Mouse (Mus musculus): Measurements from ENCODE around the gene Cpe. TPM values are rescaled to one million over a fixed set of nuclear protein-coding genes. Genes with fewer than 3 reads are reported as not detected.

Gene Cpe
- total and polyA plus RNA-seq, 3 experiments, result not detected

- no peak overlapping the region for H3K4me3 ChIP-seq (ENCODE audit: control insufficient read depth in 1 of 2, insufficient read depth in 1 of 2, low read depth in 2 of 2, low read length in 2 of 2)
Observed at GRCm38 (mm10) chr8:64598206-64598605, 94.6 kb downstream of the Cpe start.

DNA sequence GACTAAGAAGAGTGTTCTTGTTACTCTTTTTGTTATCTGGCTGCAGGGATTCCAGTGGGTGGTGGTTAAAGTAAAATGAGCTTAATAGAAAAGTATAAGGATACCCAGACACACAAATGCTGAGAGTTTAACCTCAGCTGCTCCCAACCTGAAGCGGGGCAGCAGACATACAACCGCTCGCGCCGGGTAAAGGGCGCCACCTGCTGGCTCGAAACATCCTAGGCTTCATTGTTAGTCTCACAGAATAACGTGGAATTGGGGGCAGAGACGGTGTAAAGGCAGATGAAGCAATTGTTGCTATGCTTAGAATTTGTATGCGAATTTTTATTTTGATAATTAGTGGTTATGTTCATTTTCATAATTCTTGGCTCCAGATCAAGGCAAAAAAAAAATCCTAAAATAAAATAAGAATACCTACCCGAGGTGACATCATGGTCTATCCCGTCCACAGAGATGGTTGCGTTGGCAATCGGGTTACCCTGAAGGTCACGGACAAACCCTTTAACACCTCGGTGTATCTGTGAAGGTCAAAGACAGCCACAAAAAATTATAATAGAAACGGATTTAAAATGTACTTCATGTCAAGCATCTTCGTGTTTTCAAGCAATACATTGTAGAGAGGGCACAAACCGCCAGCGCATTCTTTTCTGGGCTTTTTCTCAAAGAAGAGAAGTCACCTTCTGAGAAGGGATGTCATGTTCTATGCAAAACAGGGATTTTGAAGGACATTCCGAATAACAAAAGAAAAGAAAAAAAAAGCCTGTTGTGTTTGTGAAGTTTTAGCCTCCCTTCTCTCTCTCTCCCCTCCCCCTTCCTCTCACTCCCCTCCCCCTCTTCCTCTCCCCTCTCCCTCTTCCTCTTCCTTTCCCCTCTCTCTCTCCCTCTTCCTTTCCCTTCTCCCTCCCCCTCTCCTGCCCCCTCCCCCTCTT, 95.5 kb downstream of the Cpe start:
- Histone ChIP-seq H3K27ac (ENCODE audit: control insufficient read depth, low read depth, low read length) (no peak overlapping the region), H3K4me1 (ENCODE audit: control insufficient read depth in 1 of 2, insufficient read depth in 2 of 2, low read length in 2 of 2) (no peaks in the 10 kb centered on the region), H3K36me3 (ENCODE audit: control insufficient read depth in 1 of 2, insufficient read depth in 2 of 2, low read length in 2 of 2) (no peaks in the 10 kb centered on the region), H3K9me3 (replicated peaks; ENCODE audit: insufficient read depth, low read length) (no peaks in the 10 kb centered on the region), H3K27me3 (ENCODE audit: control insufficient read depth in 1 of 2, insufficient read depth in 2 of 2, low read length in 2 of 2) (no peaks in the 10 kb centered on the region), H3K9ac (ENCODE audit: control insufficient read depth, low read depth, low read length, poor library complexity, severe bottlenecking) (no peak overlapping the region), H3K4me3 (ENCODE audit: control insufficient read depth in 1 of 2, insufficient read depth in 1 of 2, low read depth in 2 of 2, low read length in 2 of 2) (no peak overlapping the region), H3K79me2 (ENCODE audit: control insufficient read depth, insufficient read depth, low read length, poor library complexity) (no peaks in the 10 kb centered on the region)
- TF ChIP-seq EP300 (IDR thresholded peaks at IDR 0.05; ENCODE audit: low read depth in 1 of 2, low read length in 2 of 2), result no peak
- peak; percentile 38 to 69 (median 39); a peak in 5 of 6 replicates for TF ChIP-seq CTCF (IDR thresholded peaks at IDR 0.05 in 2 of 3, conservative IDR thresholded peaks at IDR 0.05 in 1 of 3; ENCODE audit: control insufficient read depth in 1 of 3, insufficient read depth in 1 of 3, low read depth in 2 of 3, low read length in 3 of 3, poor library complexity in 1 of 3, severe bottlenecking in 1 of 3)
- no peak for TF ChIP-seq BHLHE40 (IDR thresholded peaks at IDR 0.05; ENCODE audit: borderline replicate concordance, low read depth, low read length)
- no peak for TF ChIP-seq USF1 (IDR thresholded peaks at IDR 0.05; ENCODE audit: low read depth, low read length)
- no peak for TF ChIP-seq ZMIZ1 (IDR thresholded peaks at IDR 0.05; ENCODE audit: low read depth, low read length)
- peak; percentile 40 for TF ChIP-seq SMC3 (IDR thresholded peaks at IDR 0.05; ENCODE audit: low read depth, low read length)
- TF ChIP-seq RAD21 (IDR thresholded peaks at IDR 0.05; ENCODE audit: low read depth, low read length), result peak; percentile 29
- peak; percentile 21 for DNase-seq (ENCODE audit: low read depth, low spot score)

More at GRCm38 (mm10) chr8:64598206-64598605, 94.6 kb downstream of the Cpe start:
- Histone ChIP-seq H3K9me3 (replicated peaks; ENCODE audit: insufficient read depth, low read length) (no peaks in the 10 kb centered on the region), H3K36me3 (ENCODE audit: control insufficient read depth in 1 of 2, insufficient read depth in 2 of 2, low read length in 2 of 2) (no peaks in the 10 kb centered on the region), H3K27me3 (ENCODE audit: control insufficient read depth in 1 of 2, insufficient read depth in 2 of 2, low read length in 2 of 2) (no peaks in the 10 kb centered on the region), H3K79me2 (ENCODE audit: control insufficient read depth, insufficient read depth, low read length, poor library complexity) (no peaks in the 10 kb centered on the region), H3K4me1 (ENCODE audit: control insufficient read depth in 1 of 2, insufficient read depth in 2 of 2, low read length in 2 of 2) (no peaks in the 10 kb centered on the region), H3K27ac (ENCODE audit: control insufficient read depth, low read depth, low read length) (no peak overlapping the region), H3K9ac (ENCODE audit: control insufficient read depth, low read depth, low read length, poor library complexity, severe bottlenecking) (no peak overlapping the region)
- DNase-seq (ENCODE audit: low read depth, low spot score), result no peak
- TF ChIP-seq CHD2 (IDR thresholded peaks at IDR 0.05; ENCODE audit: low read length), result no peak
- TF ChIP-seq MYC (IDR thresholded peaks at IDR 0.05; ENCODE audit: low read depth, low read length), result no peak
- no peak for TF ChIP-seq TBP (IDR thresholded peaks at IDR 0.05; ENCODE audit: low read depth, low read length)
- no peak for TF ChIP-seq POLR2AphosphoS2 (IDR thresholded peaks at IDR 0.05; ENCODE audit: low read length)
- TF ChIP-seq POLR2A (IDR thresholded peaks at IDR 0.05; ENCODE audit: control insufficient read depth in 1 of 2, insufficient read depth in 1 of 2, low read depth in 1 of 2, low read length in 2 of 2, poor library complexity in 1 of 2), result no peak
- TF ChIP-seq RAD21 (IDR thresholded peaks at IDR 0.05; ENCODE audit: low read depth, low read length), result no peak

DNA sequence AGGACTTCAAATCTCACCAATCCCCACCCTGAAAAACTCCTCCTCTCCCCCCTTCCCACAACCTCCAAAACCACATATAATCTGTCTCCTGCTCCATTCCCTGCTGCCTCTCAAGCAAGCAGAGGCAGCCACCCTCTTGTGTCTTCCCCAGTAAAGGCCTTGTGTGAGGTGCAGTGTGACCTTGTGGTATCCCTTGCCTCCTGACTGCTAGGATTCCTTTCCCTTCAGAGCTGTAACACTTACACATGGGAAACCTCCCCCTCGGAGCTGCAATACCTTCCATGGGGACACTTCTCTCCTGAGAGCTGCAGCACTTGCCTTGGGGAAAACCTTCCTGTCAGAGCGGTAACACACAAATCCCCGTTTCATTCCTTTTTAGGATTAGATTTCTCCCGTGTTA, 96.5 kb downstream of the Cpe start:
- DNase-seq (ENCODE audit: low read depth, low spot score), result no peak
- no peaks in the 10 kb centered on the region for H3K79me2 ChIP-seq (ENCODE audit: control insufficient read depth, insufficient read depth, low read length, poor library complexity)
- no peaks in the 10 kb centered on the region for H3K27me3 ChIP-seq (ENCODE audit: control insufficient read depth in 1 of 2, insufficient read depth in 2 of 2, low read length in 2 of 2)
- no peaks in the 10 kb centered on the region for H3K9me3 ChIP-seq (replicated peaks; ENCODE audit: insufficient read depth, low read length)
- no peaks in the 10 kb centered on the region for H3K4me1 ChIP-seq (ENCODE audit: control insufficient read depth in 1 of 2, insufficient read depth in 2 of 2, low read length in 2 of 2)
- H3K4me3 ChIP-seq (ENCODE audit: control insufficient read depth in 1 of 2, insufficient read depth in 1 of 2, low read depth in 2 of 2, low read length in 2 of 2), result no peak overlapping the region
- H3K36me3 ChIP-seq (ENCODE audit: control insufficient read depth in 1 of 2, insufficient read depth in 2 of 2, low read length in 2 of 2), result no peaks in the 10 kb centered on the region
- no peak overlapping the region for H3K9ac ChIP-seq (ENCODE audit: control insufficient read depth, low read depth, low read length, poor library complexity, severe bottlenecking)
- H3K27ac ChIP-seq (ENCODE audit: control insufficient read depth, low read depth, low read length), result no peak overlapping the region
- no peak for TF ChIP-seq TBP (IDR thresholded peaks at IDR 0.05; ENCODE audit: low read depth, low read length)
- TF ChIP-seq GATA1 (IDR thresholded peaks at IDR 0.05; ENCODE audit: low read depth, low read length), result no peak
- TF ChIP-seq ZNF384 (IDR thresholded peaks at IDR 0.05; ENCODE audit: low read depth, low read length), result no peak
- TF ChIP-seq CTCF (IDR thresholded peaks at IDR 0.05 in 2 of 3, conservative IDR thresholded peaks at IDR 0.05 in 1 of 3; ENCODE audit: control insufficient read depth in 1 of 3, insufficient read depth in 1 of 3, low read depth in 2 of 3, low read length in 3 of 3, poor library complexity in 1 of 3, severe bottlenecking in 1 of 3), result no peak
- no peak for TF ChIP-seq POLR2AphosphoS5 (IDR thresholded peaks at IDR 0.05; ENCODE audit: borderline replicate concordance, low read depth, low read length)
- no peak for TF ChIP-seq TCF12 (IDR thresholded peaks at IDR 0.05; ENCODE audit: low read depth, low read length)
- no peak for TF ChIP-seq BHLHE40 (IDR thresholded peaks at IDR 0.05; ENCODE audit: borderline replicate concordance, low read depth, low read length)
- no peak for TF ChIP-seq POLR2A (IDR thresholded peaks at IDR 0.05; ENCODE audit: control insufficient read depth in 1 of 2, insufficient read depth in 1 of 2, low read depth in 1 of 2, low read length in 2 of 2, poor library complexity in 1 of 2)
- TF ChIP-seq ZMIZ1 (IDR thresholded peaks at IDR 0.05; ENCODE audit: low read depth, low read length), result no peak
- no peak for TF ChIP-seq HCFC1 (IDR thresholded peaks at IDR 0.05; ENCODE audit: low read depth, low read length)
- TF ChIP-seq MAX (IDR thresholded peaks at IDR 0.05; ENCODE audit: low read length), result no peak
- no peak for TF ChIP-seq JUND (IDR thresholded peaks at IDR 0.05; ENCODE audit: low read depth, low read length)
- no peak for TF ChIP-seq GABPA (IDR thresholded peaks at IDR 0.05; ENCODE audit: low read depth, low read length)
- TF ChIP-seq ZKSCAN1 (IDR thresholded peaks at IDR 0.05; ENCODE audit: low read depth, low read length), result no peak
- TF ChIP-seq RCOR1 (IDR thresholded peaks at IDR 0.05; ENCODE audit: low read depth, low read length), result no peak
- no peak for TF ChIP-seq MAFK (IDR thresholded peaks at IDR 0.05; ENCODE audit: borderline replicate concordance, low read depth, low read length)

Measured in MEL (cell line).